Mouse (Mus musculus) midbrain, embryonic 14.5 days (tissue): Measurements from ENCODE around the gene Rrm2. TPM values are rescaled to one million over a fixed set of nuclear protein-coding genes. Genes with fewer than 3 reads are reported as not detected.

Source experiments
- ATAC-seq: fragments of 200-750 bp; cut with Nextera tagmentation; 2 replicates; pipeline ENCODE4 v1.8.0; 2017; ENCODE audit warnings: moderate number of reproducible peaks, moderate library complexity; ENCODE audit not compliant: low FRiP score, low TSS enrichment
- DNase-seq: peaks from one replicate; pipeline ENCODE4 v3.0.0-alpha.2; 2015
- H3K27ac ChIP-seq: fragments of 300-500 bp; sonication (generic); replicated peaks from 2 replicates; pipeline ENCODE4 v1.5.1; 2014; ENCODE audit warnings: mild to moderate bottlenecking, low read depth, low read length, moderate library complexity
- H3K27me3 ChIP-seq: fragments of 300-500 bp; sonication (generic); 2 replicates; pipeline ENCODE4 v1.6.1; 2014; ENCODE audit warnings: low read length, control low read depth, mixed read lengths; ENCODE audit not compliant: control insufficient read depth, insufficient read depth
- H3K36me3 ChIP-seq: fragments of 300-500 bp; sonication (generic); 2 replicates; pipeline ENCODE4 v1.6.1; 2014; ENCODE audit warnings: low read length, control low read depth; ENCODE audit not compliant: control insufficient read depth, insufficient read depth
- H3K4me1 ChIP-seq: fragments of 300-500 bp; sonication (generic); 2 replicates; pipeline ENCODE4 v1.6.1; 2014; ENCODE audit warnings: mild to moderate bottlenecking, antibody characterized with exemption, low read length, control low read depth; ENCODE audit not compliant: control insufficient read depth, insufficient read depth
- H3K4me2 ChIP-seq: fragments of 300-500 bp; sonication (generic); 2 replicates; pipeline ENCODE4 v1.6.1; 2014; ENCODE audit warnings: mild to moderate bottlenecking, low read length, moderate library complexity
- H3K4me3 ChIP-seq: fragments of 300-500 bp; sonication (generic); replicated peaks from 2 replicates; pipeline ENCODE4 v1.5.1; 2014; ENCODE audit warnings: low read depth, low read length
- H3K9ac ChIP-seq: fragments of 300-500 bp; sonication (generic); replicated peaks from 2 replicates; pipeline ENCODE4 v1.6.1; 2014; ENCODE audit warnings: mild to moderate bottlenecking, low read length, moderate library complexity
- H3K9me3 ChIP-seq: fragments of 300-500 bp; sonication (generic); 2 replicates; pipeline ENCODE4 v1.6.1; 2016; ENCODE audit warnings: low read length, control low read depth, mixed read lengths; ENCODE audit not compliant: control insufficient read depth
- WGBS: fragments of 180-500 bp; shearing (Covaris S2); extraction: QIAGEN DNeasy Blood & Tissue Kit; methylation state at CpG from one replicate; pipeline ENCODE4 v1.1.7; 2014; 5-methylcytosine and 5-hydroxymethylcytosine counted together
- polyA plus RNA-seq: library from polyadenylated mRNA; unstranded; fragments of >200 nt; fragmentation: Nextera tagmentation; extraction: Ambion mirVana; gene quantifications from 2 replicates; pipeline ENCODE4 v1.2.1, GENCODE M21; 2014

Gene Rrm2
- polyA plus RNA-seq, 1 experiment from 2014 or later: 62.6 TPM

- Histone ChIP-seq H3K9me3 (no peaks in the 10 kb centered on the region), H3K4me1 (peaks cover 11% of the 10 kb centered on the region), H3K4me2 (peak overlapping the region; percentile 81), H3K27ac (no peak overlapping the region), H3K36me3 (0 out of 2 replicates have a peak, but pooled peaks cover 4% of the 10 kb centered on the region), H3K4me3 (peak overlapping the region; percentile 87), H3K27me3 (peaks cover 6% of the 10 kb centered on the region; the same call in 1 of the 2 replicates), H3K9ac (no peak overlapping the region)
- ATAC-seq (no peak), DNase-seq (peak; percentile 92)
- 35% methylated on average over 5 of the region's 5 CpGs for WGBS
These were observed 1.9 kb downstream of the Rrm2 start for GRCm38 (mm10) chr12:24709831-24710508.

DNA sequence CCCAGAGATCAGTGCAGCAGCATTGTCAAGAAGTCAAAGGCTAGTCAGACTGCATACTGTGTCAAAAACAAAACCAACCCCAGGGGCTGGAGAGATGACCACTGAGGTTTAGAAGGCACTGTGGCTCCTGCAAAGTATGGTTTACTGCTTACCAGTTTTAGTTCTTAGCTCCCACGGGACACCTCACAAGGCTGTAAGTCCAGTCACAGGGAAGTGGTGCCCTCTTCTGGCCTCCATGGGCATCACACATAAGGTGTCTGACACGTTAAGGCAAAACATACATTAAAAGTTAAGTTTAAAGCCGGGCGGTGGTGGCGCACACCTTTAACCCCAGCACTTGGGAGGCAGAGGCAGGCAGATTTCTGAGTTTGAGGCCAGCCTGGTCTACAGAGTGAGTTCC, 2.6 kb downstream of the Rrm2 start:
- Histone ChIP-seq H3K4me2 (0 out of 2 replicates have a peak overlapping the region, but pooled peaks have one; percentile 81), H3K4me3 (no peak overlapping the region), H3K27me3 (peaks cover 6% of the 10 kb centered on the region; the same call in 1 of the 2 replicates), H3K27ac (no peak overlapping the region), H3K9me3 (no peaks in the 10 kb centered on the region), H3K9ac (no peak overlapping the region), H3K4me1 (peaks cover 11% of the 10 kb centered on the region), H3K36me3 (0 out of 2 replicates have a peak, but pooled peaks cover 4% of the 10 kb centered on the region)
- DNase-seq (peak; percentile 53), ATAC-seq (no peak)
- 57% methylated on average over 5 of the region's 5 CpGs for WGBS

GRCm38 (mm10) chr12:24712396-24712795, 4.4 kb downstream of the Rrm2 start:
- H3K27me3 ChIP-seq: no peaks in the 10 kb centered on the region
- H3K4me2 ChIP-seq: no peak overlapping the region
- H3K9ac ChIP-seq: no peak overlapping the region
- H3K27ac ChIP-seq: no peak overlapping the region
- peaks cover 8% of the 10 kb centered on the region for H3K4me1 ChIP-seq
- H3K4me3 ChIP-seq: no peak overlapping the region
- 88% methylated on average over 8 of the region's 8 CpGs for WGBS
- 0 out of 2 replicates have a peak, but pooled peaks cover 4% of the 10 kb centered on the region for H3K36me3 ChIP-seq
- DNase-seq (no peak), ATAC-seq (no peak)
- no peaks in the 10 kb centered on the region for H3K9me3 ChIP-seq

- no peak overlapping the region for H3K4me3 ChIP-seq
- H3K27me3 ChIP-seq: no peaks in the 10 kb centered on the region
- H3K27ac ChIP-seq: no peak overlapping the region
- DNase-seq (no peak), ATAC-seq (no peak)
- H3K9me3 ChIP-seq: no peaks in the 10 kb centered on the region
- 0 out of 2 replicates have a peak, but pooled peaks cover 4% of the 10 kb centered on the region for H3K36me3 ChIP-seq
- H3K9ac ChIP-seq: no peak overlapping the region
- H3K4me2 ChIP-seq: no peak overlapping the region
- H3K4me1 ChIP-seq: no peaks in the 10 kb centered on the region
- 70% methylated on average over 5 of the region's 5 CpGs for WGBS
These were observed 6.7 kb downstream of the Rrm2 start for GRCm38 (mm10) chr12:24714579-24715255.

- WGBS: 70% methylated on average over 2 of the region's 2 CpGs
These were observed 7.3 kb downstream of the Rrm2 start for GRCm38 (mm10) chr12:24715268-24715896.

GRCm38 (mm10) chr12:24716721-24717301, 8.8 kb downstream of the Rrm2 start:
- Histone ChIP-seq H3K27ac (no peak overlapping the region), H3K9ac (no peak overlapping the region), H3K9me3 (no peaks in the 10 kb centered on the region), H3K27me3 (no peaks in the 10 kb centered on the region), H3K36me3 (0 out of 2 replicates have a peak, but pooled peaks cover 4% of the 10 kb centered on the region), H3K4me2 (no peak overlapping the region), H3K4me1 (no peaks in the 10 kb centered on the region), H3K4me3 (no peak overlapping the region)
- 52% methylated on average over 4 of the region's 4 CpGs for WGBS
- ATAC-seq: peak; percentile 53; the same call in 1 of the 2 replicates
- peak; percentile 76 for DNase-seq

More at GRCm38 (mm10) chr12:24715268-24715896, 7.3 kb downstream of the Rrm2 start:
- Histone ChIP-seq H3K4me3 (no peak overlapping the region), H3K27ac (no peak overlapping the region), H3K36me3 (0 out of 2 replicates have a peak, but pooled peaks cover 4% of the 10 kb centered on the region), H3K9me3 (no peaks in the 10 kb centered on the region), H3K27me3 (no peaks in the 10 kb centered on the region), H3K9ac (no peak overlapping the region), H3K4me1 (no peaks in the 10 kb centered on the region), H3K4me2 (no peak overlapping the region)
- no peak for ATAC-seq
- no peak for DNase-seq

- DNase-seq: no peak
- WGBS: 71% methylated on average over 2 of the region's 2 CpGs
These were observed 15.4 kb downstream of the Rrm2 start for GRCm38 (mm10) chr12:24723434-24723833.

GRCm38 (mm10) chr12:24723859-24724258, 15.8 kb downstream of the Rrm2 start:
- ATAC-seq (no peak), DNase-seq (no peak)
- no peaks in the 10 kb centered on the region for H3K27me3 ChIP-seq
- H3K9me3 ChIP-seq: no peaks in the 10 kb centered on the region
- no peak overlapping the region for H3K9ac ChIP-seq
- H3K27ac ChIP-seq: no peak overlapping the region
- H3K4me1 ChIP-seq: peaks cover 8% of the 10 kb centered on the region; the same call in 1 of the 2 replicates
- no peak overlapping the region for H3K4me3 ChIP-seq
- 83% methylated on average over 4 of the region's 4 CpGs for WGBS
- no peak overlapping the region for H3K4me2 ChIP-seq
- no peaks in the 10 kb centered on the region for H3K36me3 ChIP-seq

More at GRCm38 (mm10) chr12:24723434-24723833, 15.4 kb downstream of the Rrm2 start:
- H3K9me3 ChIP-seq: no peaks in the 10 kb centered on the region
- H3K9ac ChIP-seq: no peak overlapping the region
- ATAC-seq: no peak
- no peak overlapping the region for H3K4me3 ChIP-seq
- no peak overlapping the region for H3K27ac ChIP-seq
- H3K36me3 ChIP-seq: no peaks in the 10 kb centered on the region
- H3K4me1 ChIP-seq: peaks cover 8% of the 10 kb centered on the region; the same call in 1 of the 2 replicates
- H3K4me2 ChIP-seq: no peak overlapping the region
- H3K27me3 ChIP-seq: no peaks in the 10 kb centered on the region
